Mouse (Mus musculus) heart, embryonic 16.5 days (tissue): ENCODE measurements at regions not wholly inside any gene's neighbourhood (a gene's known extent, or its start where the extent isn't known, plus 50 kb on each side); places are given as distances from the start of the nearest gene placed in this dataset.

ENCODE experiments used
- ATAC-seq: fragments of 200-750 bp; cut with Nextera tagmentation; replicated peaks from 2 replicates; pipeline ENCODE4 v1.8.0; 2017; ENCODE audit warnings: moderate number of reproducible peaks; ENCODE audit not compliant: insufficient read depth, low FRiP score; ENCODE audit errors: extremely low read depth
- H3K27ac ChIP-seq: fragments of 300-500 bp; sonication (generic); 2 replicates; pipeline ENCODE4 v1.5.1; 2014; ENCODE audit warnings: mild to moderate bottlenecking, low read length, control low read depth, moderate library complexity
- H3K27me3 ChIP-seq: fragments of 300-500 bp; sonication (generic); 2 replicates; pipeline ENCODE4 v1.6.1; 2014; ENCODE audit warnings: low read length, mixed read lengths; ENCODE audit not compliant: control insufficient read depth, insufficient read depth
- H3K36me3 ChIP-seq: fragments of 300-500 bp; sonication (generic); 2 replicates; pipeline ENCODE4 v1.6.1; 2014; ENCODE audit not compliant: control insufficient read depth, insufficient read depth
- H3K4me1 ChIP-seq: fragments of 300-500 bp; sonication (generic); 2 replicates; pipeline ENCODE4 v1.6.1; 2014; ENCODE audit warnings: low read length, mixed read lengths; ENCODE audit not compliant: control insufficient read depth, insufficient read depth
- H3K4me2 ChIP-seq: fragments of 300-500 bp; sonication (generic); 2 replicates; pipeline ENCODE4 v1.6.1; 2014; ENCODE audit warnings: low read depth, mild to moderate bottlenecking, control low read depth, low read length
- H3K4me3 ChIP-seq: fragments of 300-500 bp; sonication (generic); 2 replicates; pipeline ENCODE4 v1.5.1; 2014; ENCODE audit warnings: mild to moderate bottlenecking, control low read depth, low read length
- H3K9ac ChIP-seq: fragments of 300-500 bp; sonication (generic); 2 replicates; pipeline ENCODE4 v1.6.1; 2014; ENCODE audit warnings: low read length, control low read depth
- H3K9me3 ChIP-seq: fragments of 300-500 bp; sonication (generic); replicated peaks from 2 replicates; pipeline ENCODE4 v1.6.1; 2016; ENCODE audit warnings: low read length; ENCODE audit not compliant: control insufficient read depth
- whole genome bisulfite sequencing: fragments of 180-500 bp; shearing (Covaris S2); extraction: QIAGEN DNeasy Blood & Tissue Kit; methylation state at CpG from one replicate; pipeline ENCODE4 v1.1.7; 2014; 5-methylcytosine and 5-hydroxymethylcytosine counted together

- Histone ChIP-seq H3K9ac (no peak overlapping the region), H3K27me3 (no peaks in the 10 kb centered on the region), H3K27ac (no peak overlapping the region), H3K36me3 (no peaks in the 10 kb centered on the region), H3K4me1 (peaks cover 4% of the 10 kb centered on the region; the same call in 1 of the 2 replicates), H3K9me3 (no peaks in the 10 kb centered on the region), H3K4me3 (no peak overlapping the region), H3K4me2 (no peak overlapping the region)
- no peak for ATAC-seq
- WGBS, result 75% methylated on average over 11 of the region's 11 CpGs
These were observed 175.6 kb downstream of the Rnf144b start for GRCm38 (mm10) chr13:47298010-47298409.

DNA sequence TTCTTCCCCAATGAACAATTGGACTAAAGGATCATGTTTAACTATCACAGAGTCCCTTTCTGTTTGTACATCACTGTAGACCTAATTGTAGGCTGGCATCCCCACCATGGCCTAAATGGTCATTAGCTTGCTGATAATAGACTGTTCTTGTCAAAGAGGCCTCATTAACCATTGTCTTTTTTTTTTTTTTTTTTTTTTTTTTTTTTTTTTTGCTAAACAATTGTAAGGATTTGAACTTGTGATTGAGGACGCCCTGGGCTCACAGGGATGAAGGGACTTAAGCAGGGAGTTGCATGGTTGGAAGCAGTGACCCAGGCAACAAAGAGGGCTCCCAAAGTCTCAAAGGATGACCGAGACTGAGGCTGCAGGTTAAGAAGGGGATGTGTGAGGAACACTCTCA lies 178.0 kb downstream of the Rnf144b start:
- Histone ChIP-seq H3K4me3 (no peak overlapping the region), H3K36me3 (no peaks in the 10 kb centered on the region)
- WGBS, result 60% methylated on average over 2 of the region's 2 CpGs

GRCm38 (mm10) chr13:47301070-47301469 lies 178.6 kb downstream of the Rnf144b start:
- 46% methylated on average over 3 of the region's 3 CpGs for WGBS
- Histone ChIP-seq H3K4me3 (no peak overlapping the region), H3K36me3 (no peaks in the 10 kb centered on the region), H3K9ac (no peak overlapping the region), H3K4me1 (no peaks in the 10 kb centered on the region), H3K27ac (no peak overlapping the region), H3K4me2 (no peak overlapping the region), H3K27me3 (no peaks in the 10 kb centered on the region), H3K9me3 (no peaks in the 10 kb centered on the region)
- no peak for ATAC-seq

More for the DNA sequence above, 178.0 kb downstream of the Rnf144b start:
- Histone ChIP-seq H3K27me3 (no peaks in the 10 kb centered on the region), H3K4me1 (no peaks in the 10 kb centered on the region), H3K4me2 (no peak overlapping the region), H3K27ac (no peak overlapping the region), H3K9me3 (no peaks in the 10 kb centered on the region), H3K9ac (no peak overlapping the region)
- ATAC-seq, result no peak

DNA sequence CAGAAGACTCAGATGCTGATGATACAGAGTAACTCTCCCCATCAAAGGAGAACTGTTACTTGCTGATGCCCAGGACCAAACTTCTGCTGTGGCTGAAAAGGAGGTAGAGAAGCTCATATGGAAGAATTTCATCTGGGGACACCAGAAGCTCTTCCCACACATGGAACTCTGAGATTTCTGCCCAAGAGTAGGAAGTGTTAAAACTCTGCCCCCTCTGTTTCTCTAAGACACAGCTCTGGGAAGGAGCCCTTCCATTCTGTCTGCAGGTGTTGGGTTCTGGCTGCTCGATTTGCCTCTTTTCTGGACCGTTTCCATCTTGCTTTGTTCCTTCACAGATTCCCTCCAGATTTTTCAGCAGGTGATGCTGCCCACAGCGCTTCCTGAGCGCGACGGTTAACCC lies 187.0 kb downstream of the Rnf144b start:
- no peaks in the 10 kb centered on the region for H3K4me1 ChIP-seq

GRCm38 (mm10) chr13:47310751-47311202 lies 188.3 kb downstream of the Rnf144b start:
- Histone ChIP-seq H3K4me1 (no peaks in the 10 kb centered on the region), H3K27me3 (no peaks in the 10 kb centered on the region), H3K27ac (no peak overlapping the region), H3K9me3 (no peaks in the 10 kb centered on the region), H3K36me3 (no peaks in the 10 kb centered on the region), H3K4me2 (no peak overlapping the region), H3K4me3 (no peak overlapping the region), H3K9ac (no peak overlapping the region)
- no peak for ATAC-seq
- WGBS, result 70% methylated on average over 7 of the region's 7 CpGs

More for the DNA sequence above, 187.0 kb downstream of the Rnf144b start:
- Histone ChIP-seq H3K9me3 (no peaks in the 10 kb centered on the region), H3K9ac (no peak overlapping the region), H3K4me3 (no peak overlapping the region), H3K27me3 (no peaks in the 10 kb centered on the region), H3K4me2 (no peak overlapping the region), H3K27ac (no peak overlapping the region), H3K36me3 (no peaks in the 10 kb centered on the region)
- ATAC-seq, result no peak
- WGBS, result 82% methylated on average over 6 of the region's 6 CpGs

GRCm38 (mm10) chr13:47319549-47319948 lies 197.1 kb downstream of the Rnf144b start:
- Histone ChIP-seq H3K9ac (no peak overlapping the region), H3K4me3 (no peak overlapping the region)

DNA sequence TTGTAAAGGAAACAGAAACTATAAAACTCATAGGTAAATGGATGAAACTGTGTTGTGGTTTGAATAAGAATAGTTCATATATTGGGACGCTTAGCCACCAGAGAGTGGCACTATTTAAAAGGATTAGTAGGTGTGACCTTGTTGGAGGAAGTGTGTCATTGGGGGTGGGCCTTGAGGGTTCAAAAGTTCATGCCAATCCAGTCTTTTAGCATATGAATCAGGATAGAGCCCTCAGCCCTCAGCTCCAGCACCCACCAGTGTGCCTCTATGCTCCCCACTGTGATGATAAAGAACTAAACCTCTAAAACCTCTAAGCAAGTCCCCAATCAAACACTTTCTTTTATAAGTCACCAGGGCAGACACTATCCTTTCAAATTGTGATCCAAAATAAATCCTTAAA lies 199.4 kb downstream of the Rnf144b start:
- 84% methylated on average over 1 of the region's 1 CpGs for WGBS
- H3K4me1 ChIP-seq, result no peaks in the 10 kb centered on the region
- no peaks in the 10 kb centered on the region for H3K36me3 ChIP-seq
- ATAC-seq, result no peak
- no peak overlapping the region for H3K27ac ChIP-seq
- no peaks in the 10 kb centered on the region for H3K9me3 ChIP-seq
- no peak overlapping the region for H3K4me3 ChIP-seq
- H3K9ac ChIP-seq, result no peak overlapping the region
- no peak overlapping the region for H3K4me2 ChIP-seq
- no peaks in the 10 kb centered on the region; the same call in 1 of the 2 replicates for H3K27me3 ChIP-seq

More at GRCm38 (mm10) chr13:47319549-47319948, 197.1 kb downstream of the Rnf144b start:
- Histone ChIP-seq H3K4me2 (no peak overlapping the region), H3K36me3 (no peaks in the 10 kb centered on the region), H3K27me3 (no peaks in the 10 kb centered on the region; the same call in 1 of the 2 replicates), H3K9me3 (no peaks in the 10 kb centered on the region), H3K4me1 (no peaks in the 10 kb centered on the region), H3K27ac (no peak overlapping the region)
- WGBS, result 41% methylated on average over 8 of the region's 8 CpGs
- no peak for ATAC-seq

- no peak overlapping the region for H3K4me3 ChIP-seq
- WGBS, result 44% methylated on average over 16 of the region's 16 CpGs
- H3K27me3 ChIP-seq, result no peaks in the 10 kb centered on the region
- ATAC-seq, result peak; percentile 70; the same call in 1 of the 2 replicates
- no peaks in the 10 kb centered on the region for H3K9me3 ChIP-seq
- H3K4me2 ChIP-seq, result no peak overlapping the region
- no peak overlapping the region for H3K9ac ChIP-seq
- H3K36me3 ChIP-seq, result no peaks in the 10 kb centered on the region
- no peaks in the 10 kb centered on the region for H3K4me1 ChIP-seq
- H3K27ac ChIP-seq, result no peak overlapping the region; the same call in 1 of the 2 replicates
These were observed 213.7 kb downstream of the Rnf144b start for GRCm38 (mm10) chr13:47335996-47336684.

- no peak for ATAC-seq
- Histone ChIP-seq H3K27me3 (no peaks in the 10 kb centered on the region), H3K36me3 (no peaks in the 10 kb centered on the region), H3K4me3 (no peak overlapping the region), H3K9ac (no peak overlapping the region), H3K4me1 (no peaks in the 10 kb centered on the region), H3K4me2 (no peak overlapping the region), H3K9me3 (no peaks in the 10 kb centered on the region), H3K27ac (no peak overlapping the region)
- WGBS, result 83% methylated on average over 15 of the region's 15 CpGs
These were observed 214.5 kb downstream of the Rnf144b start for GRCm38 (mm10) chr13:47336865-47337441.
